Comparison of ENCODE assay signal across 8 mouse cellular contexts in genomic region chr2:37768903-37769302, GRCm38 (mm10). TPM values are rescaled to one million over a fixed set of nuclear protein-coding genes. Genes with fewer than 3 reads are reported as not detected.
A peak's percentile ranks its signal among the peaks of the same experiment; 100 is the strongest.
DNase-seq lines count a peak whose midpoint lies in the region; ATAC-seq and TF ChIP-seq lines count a peak whose summit lies in the region.

No protein-coding gene starts in this region.

- WGBS in kidney, postnatal 0 days, result 29% methylated on average over 2 of the region's 2 CpGs
- 23% methylated on average over 2 of the region's 2 CpGs for WGBS in midbrain, embryonic 14.5 days

- 0 out of 2 replicates have a peak, but pooled peaks have one; percentile 9 for ATAC-seq in kidney, postnatal 0 days (replicated peaks; ENCODE audit: low FRiP score, low read depth)
- ATAC-seq in midbrain, embryonic 14.5 days (ENCODE audit: low FRiP score, low TSS enrichment), result peak; percentile 39; the same call in 1 of the 2 replicates

- H3K9me3 ChIP-seq in kidney, postnatal 0 days (replicated peaks; ENCODE audit: low read length), result no peaks in the 10 kb centered on the region
- no peaks in the 10 kb centered on the region for H3K9me3 ChIP-seq in midbrain, embryonic 14.5 days (ENCODE audit: control insufficient read depth, low read length)

- no peak overlapping the region for H3K27ac ChIP-seq in kidney, postnatal 0 days
- peak overlapping the region; percentile 41; the same call in 1 of the 2 replicates for H3K27ac ChIP-seq in midbrain, embryonic 14.5 days (replicated peaks; ENCODE audit: low read depth, low read length)

- no peak overlapping the region for H3K4me2 ChIP-seq in kidney, postnatal 0 days (ENCODE audit: low read length)
- no peak overlapping the region for H3K4me2 ChIP-seq in midbrain, embryonic 14.5 days (ENCODE audit: low read length)

- no peak overlapping the region for H3K4me3 ChIP-seq in kidney, postnatal 0 days (replicated peaks; ENCODE audit: low read depth, low read length)
- no peak overlapping the region for H3K4me3 ChIP-seq in midbrain, embryonic 14.5 days (replicated peaks; ENCODE audit: low read depth, low read length)

- DNase-seq in adrenal gland, adult 2 months, result peak; percentile 62
- no peak for DNase-seq in adrenal gland, adult 8-10 months
- peak; percentile 29 for DNase-seq in retina, embryonic 14.5 days (ENCODE audit: low spot score)
- DNase-seq in retina, postnatal 1 day, result no peak
- DNase-seq in kidney, postnatal 0 days (ENCODE audit: low spot score), result no peak
- no peak for DNase-seq in midbrain, embryonic 14.5 days
- no peak for DNase-seq in lung, adult 18-20 months
- no peak for DNase-seq in heart, adult 11 months

- TF ChIP-seq CTCF in kidney, postnatal 0 days (IDR thresholded peaks at IDR 0.05; ENCODE audit: low read depth), result no peak

- H3K27me3 ChIP-seq in kidney, postnatal 0 days (ENCODE audit: insufficient read depth, low read length), result no peaks in the 10 kb centered on the region
- H3K27me3 ChIP-seq in midbrain, embryonic 14.5 days (ENCODE audit: control insufficient read depth, insufficient read depth, low read length), result no peaks in the 10 kb centered on the region

- H3K36me3 ChIP-seq in kidney, postnatal 0 days (ENCODE audit: insufficient read depth, low read length), result no peaks in the 10 kb centered on the region
- H3K36me3 ChIP-seq in midbrain, embryonic 14.5 days (ENCODE audit: control insufficient read depth, insufficient read depth, low read length), result no peaks in the 10 kb centered on the region

- H3K4me1 ChIP-seq in kidney, postnatal 0 days (replicated peaks; ENCODE audit: insufficient read depth, low read length), result peaks cover 23% of the 10 kb centered on the region
- H3K4me1 ChIP-seq in midbrain, embryonic 14.5 days (ENCODE audit: control insufficient read depth, insufficient read depth, low read length), result peaks cover 47% of the 10 kb centered on the region

- H3K9ac ChIP-seq in kidney, postnatal 0 days (ENCODE audit: low read depth, low read length), result no peak overlapping the region
- H3K9ac ChIP-seq in midbrain, embryonic 14.5 days (replicated peaks; ENCODE audit: low read length), result no peak overlapping the region

RNA-seq across cellular contexts. Expression of gene Crb2, which starts 7.1 kb away (rescaled TPM):
- under 1 TPM; 0.32 to 0.73 TPM for total RNA-seq in adrenal gland, adult 2 months (2021)
- 0.47 and 0.86 TPM in 2 replicates for polyA plus RNA-seq in adrenal gland, adult 2 months (2012; rRNA removed)
- total RNA-seq in adrenal gland, adult 8-10 months (2022), result 1 to 10 TPM in 1 of 4 experiments, under 1 TPM in 3; 0.20 to 1.1 (median 0.57) TPM
- polyA plus RNA-seq in kidney, postnatal 0 days (2015; fragmentation: Nextera tagmentation; extraction: Ambion mirVana), result 3.1 and 3.3 TPM in 2 replicates
- 3.5 and 5.8 TPM in 2 replicates for polyA plus RNA-seq in midbrain, embryonic 14.5 days (2014; fragmentation: Nextera tagmentation; extraction: Ambion mirVana)

Comparison
In these comparisons a context has a peak if more than half of its experiments do, and no peak if none do; other contexts are left out.
1. DNase-seq: peak in adrenal gland, adult 2 months (single experiment) and retina, embryonic 14.5 days (single experiment); none in adrenal gland, adult 8-10 months (single experiment), retina, postnatal 1 day (single experiment), kidney, postnatal 0 days (single experiment), midbrain, embryonic 14.5 days (single experiment), lung, adult 18-20 months (0 of 2) and heart, adult 11 months (single experiment).